Comparison of ENCODE assay signal across 8 mouse cellular contexts in genomic region chr9:57659774-57660173, GRCm38 (mm10). TPM values are rescaled to one million over a fixed set of nuclear protein-coding genes. Genes with fewer than 3 reads are reported as not detected.
DNase-seq lines count a peak whose midpoint lies in the region; ATAC-seq lines count a peak whose summit lies in the region.
"Had no signal": no experiment of that assay in that cellular context is flagged by ENCODE, and none has a peak within 500 bp of the region (broad histone marks: within the 10 kb centered on the region; RNA-seq: fewer than 3 reads in every experiment).

No protein-coding gene starts in this region.

- no peak overlapping the region for H3K27ac ChIP-seq in lung, embryonic 15.5 days
- H3K27ac ChIP-seq: midbrain, embryonic 12.5 days had no signal

- intact Hi-C loops in heart, postnatal 14 days (cut with DNase I), result loop anchor here (1.0 to 10.0 kb wide), 3 partner anchors 85 to 335 kb away; no protein-coding TSS in a partner anchor

- peaks cover 1% of the 10 kb centered on the region; the same call in 1 of the 2 replicates for H3K27me3 ChIP-seq in lung, embryonic 15.5 days

- 16% methylated on average over 4 of the region's 4 CpGs for WGBS in lung, embryonic 15.5 days

- no peak overlapping the region for H3K4me3 ChIP-seq in lung, embryonic 15.5 days
- H3K4me3 ChIP-seq: midbrain, embryonic 12.5 days had no signal

- no peaks in the 10 kb centered on the region for H3K9me3 ChIP-seq in lung, embryonic 15.5 days
- H3K9me3 ChIP-seq: midbrain, embryonic 12.5 days had no signal

- H3K4me2 ChIP-seq in lung, embryonic 15.5 days, result no peak overlapping the region
- H3K4me2 ChIP-seq: midbrain, embryonic 12.5 days had no signal

- no peak overlapping the region for H3K9ac ChIP-seq in lung, embryonic 15.5 days
- H3K9ac ChIP-seq: midbrain, embryonic 12.5 days had no signal

- H3K36me3 ChIP-seq in lung, embryonic 15.5 days, result no peaks in the 10 kb centered on the region
- H3K36me3 ChIP-seq: midbrain, embryonic 12.5 days had no signal

- H3K4me1 ChIP-seq in lung, embryonic 15.5 days, result peaks cover 17% of the 10 kb centered on the region

- peak; percentile 71 for DNase-seq in MEL-GATA-1-ER (ENCODE audit: extremely low read depth, low read depth)
- DNase-seq in brain, adult 2 months (ENCODE audit: low read depth, low spot score), result peak; percentile 90
- peak; percentile 79 to 84 for DNase-seq in heart, postnatal 14 days
- peak; percentile 56 to 85 for DNase-seq in layer of hippocampus, adult 18-20 months (ENCODE audit: low spot score in 2 of 2)
- peak; percentile 80 to 87 for DNase-seq in right cerebral cortex, postnatal 10 days (ENCODE audit: low spot score in 2 of 2)

- peak; percentile 74 for ATAC-seq in erythroblast, adult 5-6 weeks (replicated peaks; ENCODE audit: low FRiP score, poor library complexity, severe bottlenecking)
- ATAC-seq in lung, embryonic 15.5 days (ENCODE audit: borderline replicate concordance, extremely low read depth, low FRiP score, low TSS enrichment), result 0 out of 2 replicates have a peak, but pooled peaks have one; percentile 39

RNA-seq across cellular contexts. Expression of gene Csk, which starts 6.3 kb away (rescaled TPM):
- total RNA-seq in erythroblast, adult 5-6 weeks (2015; ENCODE audit: low replicate concordance), result 31.6 and 44.6 TPM in 2 replicates
- total RNA-seq in erythroblast, adult 5-6 weeks (2017; ENCODE audit: low replicate concordance), result 12.1 and 40.8 TPM in 2 replicates
- 10 to 100 TPM; 26.9 to 34.1 TPM for total RNA-seq in heart, postnatal 14 days (2021)
- total RNA-seq in layer of hippocampus, adult 18-20 months (2021), result 10 to 100 TPM; 36.4 to 37.1 TPM
- polyA plus RNA-seq in lung, embryonic 15.5 days (2015; fragmentation: Nextera tagmentation; extraction: Ambion mirVana), result 22.7 and 25.9 TPM in 2 replicates

RNA-seq across cellular contexts. Expression of gene Cyp1a2, which starts 23.7 kb away (rescaled TPM):
- total RNA-seq in erythroblast, adult 5-6 weeks (2015; ENCODE audit: low replicate concordance), result not detected in 2 replicates
- not detected in 2 replicates for total RNA-seq in erythroblast, adult 5-6 weeks (2017; ENCODE audit: low replicate concordance)
- not detected for total RNA-seq in heart, postnatal 14 days (2021)
- total RNA-seq in layer of hippocampus, adult 18-20 months (2021), result not detected
- not detected in 2 replicates for polyA plus RNA-seq in lung, embryonic 15.5 days (2015; fragmentation: Nextera tagmentation; extraction: Ambion mirVana)
- polyA plus RNA-seq: midbrain, embryonic 12.5 days had no signal

RNA-seq across cellular contexts. Expression of gene Cyp1a1, which starts 28.0 kb away (rescaled TPM):
- not detected in 2 replicates for total RNA-seq in erythroblast, adult 5-6 weeks (2015; ENCODE audit: low replicate concordance)
- not detected in 2 replicates for total RNA-seq in erythroblast, adult 5-6 weeks (2017; ENCODE audit: low replicate concordance)
- total RNA-seq in heart, postnatal 14 days (2021), result not detected
- total RNA-seq in layer of hippocampus, adult 18-20 months (2021), result under 1 TPM; 0.12 to 0.13 TPM
- polyA plus RNA-seq in lung, embryonic 15.5 days (2015; fragmentation: Nextera tagmentation; extraction: Ambion mirVana), result 0.11 and 0.14 TPM in 2 replicates
- polyA plus RNA-seq: midbrain, embryonic 12.5 days had no signal

RNA-seq across cellular contexts. Expression of gene Lman1l, which starts 39.2 kb away (rescaled TPM):
- total RNA-seq in erythroblast, adult 5-6 weeks (2015; ENCODE audit: low replicate concordance), result not detected in 2 replicates
- not detected in 2 replicates for total RNA-seq in erythroblast, adult 5-6 weeks (2017; ENCODE audit: low replicate concordance)
- total RNA-seq in heart, postnatal 14 days (2021), result not detected
- not detected for total RNA-seq in layer of hippocampus, adult 18-20 months (2021)
- polyA plus RNA-seq in lung, embryonic 15.5 days (2015; fragmentation: Nextera tagmentation; extraction: Ambion mirVana), result not detected in 2 replicates

RNA-seq across cellular contexts. Expression of gene Edc3, which starts 48.6 kb away (rescaled TPM):
- total RNA-seq in erythroblast, adult 5-6 weeks (2015; ENCODE audit: low replicate concordance), result 2.9 and 3.3 TPM in 2 replicates
- total RNA-seq in erythroblast, adult 5-6 weeks (2017; ENCODE audit: low replicate concordance), result 1.5 and 6.7 TPM in 2 replicates
- 1 to 10 TPM; 6.6 to 7.4 TPM for total RNA-seq in heart, postnatal 14 days (2021)
- total RNA-seq in layer of hippocampus, adult 18-20 months (2021), result 10 to 100 TPM; 14.7 to 14.8 TPM
- 34.0 and 35.8 TPM in 2 replicates for polyA plus RNA-seq in lung, embryonic 15.5 days (2015; fragmentation: Nextera tagmentation; extraction: Ambion mirVana)
